8 mouse cellular contexts compared by ENCODE assay signal in the genomic region with DNA sequence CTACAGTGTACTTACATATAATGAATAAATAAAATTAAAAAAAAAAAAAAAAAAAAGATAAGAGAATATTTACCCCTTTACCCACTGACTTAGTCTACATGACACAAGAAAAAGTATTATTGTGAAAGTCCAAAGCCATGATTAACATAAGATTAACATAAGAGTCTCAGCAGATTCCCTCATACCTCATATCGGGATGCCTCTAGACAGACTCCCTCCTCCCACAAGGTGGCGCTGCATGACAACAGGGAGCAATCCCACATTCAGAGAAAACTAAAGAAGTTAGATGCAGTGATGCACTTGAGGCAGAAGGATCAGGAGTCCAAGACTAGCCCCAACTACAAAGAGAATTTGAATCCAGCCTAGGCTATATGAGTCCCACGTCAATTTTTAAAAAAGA. TPM values are rescaled to one million over a fixed set of nuclear protein-coding genes. Genes with fewer than 3 reads are reported as not detected.
DNase-seq lines count a peak whose midpoint lies in the region; ATAC-seq lines count a peak whose summit lies in the region.

No protein-coding gene starts in this region.

- DNase-seq in ovary, postnatal 10 days (ENCODE audit: low spot score), result peak; percentile 48
- DNase-seq in ovary, adult 18-20 months (ENCODE audit: low spot score), result no peak
- DNase-seq in gastrocnemius, postnatal 14 days, result peak; percentile 82
- DNase-seq in limb, embryonic 10.5 days (ENCODE audit: low spot score), result peak; percentile 85
- DNase-seq in midbrain, embryonic 14.5 days, result peak; percentile 90
- peak; percentile 62 to 84 for DNase-seq in spleen, postnatal 14 days (ENCODE audit: low spot score in 2 of 2)

- H3K36me3 ChIP-seq in intestine, embryonic 15.5 days, result no peaks in the 10 kb centered on the region
- H3K36me3 ChIP-seq in limb, embryonic 10.5 days, result no peaks in the 10 kb centered on the region
- H3K36me3 ChIP-seq in midbrain, embryonic 14.5 days (ENCODE audit: control insufficient read depth, insufficient read depth, low read length), result no peaks in the 10 kb centered on the region

- WGBS in intestine, embryonic 15.5 days, result 22% methylated on average over 3 of the region's 3 CpGs
- 17% methylated on average over 3 of the region's 3 CpGs for WGBS in limb, embryonic 10.5 days
- WGBS in midbrain, embryonic 14.5 days, result 15% methylated on average over 3 of the region's 3 CpGs

- H3K4me1 ChIP-seq in intestine, embryonic 15.5 days (replicated peaks), result no peaks in the 10 kb centered on the region
- no peaks in the 10 kb centered on the region for H3K4me1 ChIP-seq in limb, embryonic 10.5 days
- no peaks in the 10 kb centered on the region for H3K4me1 ChIP-seq in midbrain, embryonic 14.5 days (ENCODE audit: control insufficient read depth, insufficient read depth, low read length)

- no peak overlapping the region for H3K9ac ChIP-seq in intestine, embryonic 15.5 days
- H3K9ac ChIP-seq in midbrain, embryonic 14.5 days (replicated peaks; ENCODE audit: low read length), result no peak overlapping the region

- no peak overlapping the region for H3K4me3 ChIP-seq in intestine, embryonic 15.5 days (replicated peaks)
- no peak overlapping the region for H3K4me3 ChIP-seq in limb, embryonic 10.5 days
- no peak overlapping the region for H3K4me3 ChIP-seq in midbrain, embryonic 14.5 days (replicated peaks; ENCODE audit: low read depth, low read length)

- intact Hi-C loops in gastrocnemius, postnatal 14 days (cut with DNase I; ENCODE audit: low total_unique reads), result loop anchor here (5.0 kb wide), 1 partner anchor 69 kb away; no protein-coding TSS in a partner anchor

- no peaks in the 10 kb centered on the region for H3K9me3 ChIP-seq in intestine, embryonic 15.5 days
- no peaks in the 10 kb centered on the region for H3K9me3 ChIP-seq in limb, embryonic 10.5 days (replicated peaks)
- H3K9me3 ChIP-seq in midbrain, embryonic 14.5 days (ENCODE audit: control insufficient read depth, low read length), result no peaks in the 10 kb centered on the region

- H3K4me2 ChIP-seq in intestine, embryonic 15.5 days (replicated peaks), result no peak overlapping the region
- H3K4me2 ChIP-seq in midbrain, embryonic 14.5 days (ENCODE audit: low read length), result no peak overlapping the region

- peak; percentile 89 for ATAC-seq in common myeloid progenitor, adult 5-6 weeks (replicated peaks; ENCODE audit: low read depth, poor library complexity, severe bottlenecking)
- peak; percentile 79 for ATAC-seq in intestine, embryonic 15.5 days
- peak; percentile 43; the same call in 1 of the 2 replicates for ATAC-seq in midbrain, embryonic 14.5 days (ENCODE audit: low FRiP score, low TSS enrichment)

- no peak overlapping the region for H3K27ac ChIP-seq in intestine, embryonic 15.5 days
- H3K27ac ChIP-seq in limb, embryonic 10.5 days, result no peak overlapping the region
- no peak overlapping the region for H3K27ac ChIP-seq in midbrain, embryonic 14.5 days (replicated peaks; ENCODE audit: low read depth, low read length)

- no peaks in the 10 kb centered on the region for H3K27me3 ChIP-seq in intestine, embryonic 15.5 days (replicated peaks)
- no peaks in the 10 kb centered on the region for H3K27me3 ChIP-seq in limb, embryonic 10.5 days (ENCODE audit: low read depth, poor library complexity, severe bottlenecking)
- H3K27me3 ChIP-seq in midbrain, embryonic 14.5 days (ENCODE audit: control insufficient read depth, insufficient read depth, low read length), result no peaks in the 10 kb centered on the region

RNA-seq across cellular contexts. Expression of gene Ppp1r13b, which starts 29.7 kb away (rescaled TPM):
- total RNA-seq in common myeloid progenitor, adult 5-6 weeks (2017), result 12.7 and 18.3 TPM in 2 replicates
- total RNA-seq in gastrocnemius, postnatal 14 days (2021), result 1 to 10 TPM; 8.5 to 9.0 TPM
- polyA plus RNA-seq in intestine, embryonic 15.5 days (2015; fragmentation: Nextera tagmentation; extraction: Ambion mirVana), result 19.8 and 21.7 TPM in 2 replicates
- polyA plus RNA-seq in limb, embryonic 10.5 days (2016; fragmentation: Nextera tagmentation; extraction: Ambion mirVana), result 4.8 and 6.0 TPM in 2 replicates
- 36.2 and 38.1 TPM in 2 replicates for polyA plus RNA-seq in midbrain, embryonic 14.5 days (2014; fragmentation: Nextera tagmentation; extraction: Ambion mirVana)
